Mouse (Mus musculus) hindbrain, embryonic 16.5 days (tissue): ENCODE results near the gene BC052040. TPM values are rescaled to one million over a fixed set of nuclear protein-coding genes. Genes with fewer than 3 reads are reported as not detected.

Source experiments
- ATAC-seq: fragments of 200-750 bp; cut with Nextera tagmentation; 2 replicates; pipeline ENCODE4 v1.8.0; 2017; ENCODE audit warnings: moderate TSS enrichment, moderate library complexity
- H3K27ac ChIP-seq: fragments of 300-500 bp; sonication (generic); 2 replicates; pipeline ENCODE4 v1.5.1; 2014; ENCODE audit warnings: low read depth, mild to moderate bottlenecking, control low read depth, low read length, moderate library complexity
- H3K27me3 ChIP-seq: fragments of 300-500 bp; sonication (generic); replicated peaks from 2 replicates; pipeline ENCODE4 v1.6.1; 2014; ENCODE audit warnings: low read length; ENCODE audit not compliant: control insufficient read depth, insufficient read depth
- H3K36me3 ChIP-seq: fragments of 300-500 bp; sonication (generic); 2 replicates; pipeline ENCODE4 v1.6.1; 2014; ENCODE audit warnings: mild to moderate bottlenecking, low read length, moderate library complexity, mixed read lengths; ENCODE audit not compliant: control insufficient read depth, insufficient read depth
- H3K4me1 ChIP-seq: fragments of 300-500 bp; sonication (generic); 2 replicates; pipeline ENCODE4 v1.6.1; 2014; ENCODE audit warnings: low read depth, low read length; ENCODE audit not compliant: control insufficient read depth, insufficient read depth
- H3K4me2 ChIP-seq: fragments of 300-500 bp; sonication (generic); 2 replicates; pipeline ENCODE4 v1.6.1; 2014; ENCODE audit warnings: mild to moderate bottlenecking, low read length, control low read depth, moderate library complexity
- H3K4me3 ChIP-seq: fragments of 300-500 bp; sonication (generic); 2 replicates; pipeline ENCODE4 v1.5.1; 2014; ENCODE audit warnings: mild to moderate bottlenecking, low read length, control low read depth, moderate library complexity
- H3K9ac ChIP-seq: fragments of 300-500 bp; sonication (generic); 2 replicates; pipeline ENCODE4 v1.6.1; 2014; ENCODE audit warnings: low read depth, mild to moderate bottlenecking, control low read depth, low read length, moderate library complexity
- H3K9me3 ChIP-seq: fragments of 300-500 bp; sonication (generic); 2 replicates; pipeline ENCODE4 v1.6.1; 2014; ENCODE audit warnings: mild to moderate bottlenecking, low read length, moderate library complexity; ENCODE audit not compliant: control insufficient read depth
- WGBS: fragments of 180-500 bp; shearing (Covaris S2); extraction: QIAGEN DNeasy Blood & Tissue Kit; methylation state at CpG from one replicate; pipeline ENCODE4 v1.1.7; 2014; 5-methylcytosine and 5-hydroxymethylcytosine counted together
- polyA plus RNA-seq: library from polyadenylated mRNA; unstranded; fragments of >200 nt; fragmentation: Nextera tagmentation; extraction: Ambion mirVana; gene quantifications from 2 replicates; pipeline ENCODE4 v1.2.1, GENCODE M21; 2015

The BC052040 gene
- polyA plus RNA-seq, 1 experiment from 2014 or later = 20.5 TPM

GRCm38 (mm10) chr2:115597017-115597416, 15.5 kb downstream of the BC052040 start:
- ATAC-seq = peak; percentile 79
- Histone ChIP-seq H3K4me2 (no peak overlapping the region), H3K9me3 (no peaks in the 10 kb centered on the region), H3K27ac (no peak overlapping the region), H3K27me3 (no peaks in the 10 kb centered on the region), H3K9ac (no peak overlapping the region), H3K36me3 (no peaks in the 10 kb centered on the region), H3K4me1 (peaks cover 7% of the 10 kb centered on the region), H3K4me3 (no peak overlapping the region)
- WGBS = 33% methylated on average over 10 of the region's 10 CpGs

- Histone ChIP-seq H3K4me2 (no peak overlapping the region), H3K9me3 (no peaks in the 10 kb centered on the region), H3K36me3 (no peaks in the 10 kb centered on the region), H3K27ac (no peak overlapping the region), H3K4me1 (peaks cover 2% of the 10 kb centered on the region; the same call in 1 of the 2 replicates), H3K9ac (no peak overlapping the region), H3K27me3 (no peaks in the 10 kb centered on the region), H3K4me3 (no peak overlapping the region)
- 72% methylated on average over 5 of the region's 5 CpGs for WGBS
- ATAC-seq = no peak
Observed at GRCm38 (mm10) chr2:115598266-115598665, 16.8 kb downstream of the BC052040 start.

- H3K27ac ChIP-seq = no peak overlapping the region
Observed at GRCm38 (mm10) chr2:115600724-115601123, 19.2 kb downstream of the BC052040 start.

GRCm38 (mm10) chr2:115601280-115601679, 19.8 kb downstream of the BC052040 start:
- 69% methylated on average over 1 of the region's 1 CpGs for WGBS
- ATAC-seq = no peak
- H3K27me3 ChIP-seq = no peaks in the 10 kb centered on the region
- H3K4me1 ChIP-seq = peaks cover 4% of the 10 kb centered on the region; the same call in 1 of the 2 replicates
- H3K4me3 ChIP-seq = no peak overlapping the region
- no peak overlapping the region for H3K4me2 ChIP-seq
- no peak overlapping the region for H3K9ac ChIP-seq
- H3K9me3 ChIP-seq = no peaks in the 10 kb centered on the region
- H3K36me3 ChIP-seq = no peaks in the 10 kb centered on the region
- no peak overlapping the region for H3K27ac ChIP-seq

More at GRCm38 (mm10) chr2:115600724-115601123, 19.2 kb downstream of the BC052040 start:
- no peaks in the 10 kb centered on the region for H3K9me3 ChIP-seq
- H3K4me2 ChIP-seq = no peak overlapping the region
- H3K36me3 ChIP-seq = no peaks in the 10 kb centered on the region
- WGBS = 33% methylated on average over 5 of the region's 5 CpGs
- H3K27me3 ChIP-seq = no peaks in the 10 kb centered on the region
- ATAC-seq = no peak
- no peak overlapping the region for H3K9ac ChIP-seq
- H3K4me3 ChIP-seq = no peak overlapping the region
- peaks cover 2% of the 10 kb centered on the region; the same call in 1 of the 2 replicates for H3K4me1 ChIP-seq

GRCm38 (mm10) chr2:115602116-115602515, 20.6 kb downstream of the BC052040 start:
- H3K4me2 ChIP-seq = no peak overlapping the region
- H3K27me3 ChIP-seq = no peaks in the 10 kb centered on the region
- peaks cover 2% of the 10 kb centered on the region; the same call in 1 of the 2 replicates for H3K4me1 ChIP-seq
- no peak overlapping the region for H3K27ac ChIP-seq
- no peaks in the 10 kb centered on the region for H3K9me3 ChIP-seq
- no peak for ATAC-seq
- WGBS = 48% methylated on average over 2 of the region's 2 CpGs
- no peak overlapping the region for H3K9ac ChIP-seq
- no peak overlapping the region for H3K4me3 ChIP-seq
- no peaks in the 10 kb centered on the region for H3K36me3 ChIP-seq

- Histone ChIP-seq H3K27ac (no peak overlapping the region), H3K9ac (no peak overlapping the region), H3K4me1 (peaks cover 2% of the 10 kb centered on the region; the same call in 1 of the 2 replicates), H3K4me3 (no peak overlapping the region), H3K9me3 (no peaks in the 10 kb centered on the region), H3K4me2 (no peak overlapping the region), H3K36me3 (no peaks in the 10 kb centered on the region), H3K27me3 (no peaks in the 10 kb centered on the region)
- 78% methylated on average over 6 of the region's 6 CpGs for WGBS
- no peak for ATAC-seq
Observed at GRCm38 (mm10) chr2:115604132-115604531, 22.6 kb downstream of the BC052040 start.

GRCm38 (mm10) chr2:115605829-115606336, 24.4 kb downstream of the BC052040 start:
- WGBS = 12% methylated on average over 1 of the region's 1 CpGs
- H3K4me1 ChIP-seq = peaks cover 2% of the 10 kb centered on the region; the same call in 1 of the 2 replicates
- no peak overlapping the region for H3K9ac ChIP-seq
- H3K4me2 ChIP-seq = no peak overlapping the region
- no peaks in the 10 kb centered on the region for H3K27me3 ChIP-seq
- H3K36me3 ChIP-seq = no peaks in the 10 kb centered on the region
- no peak for ATAC-seq
- no peak overlapping the region for H3K27ac ChIP-seq
- H3K9me3 ChIP-seq = no peaks in the 10 kb centered on the region
- no peak overlapping the region for H3K4me3 ChIP-seq

GRCm38 (mm10) chr2:115609020-115609419, 27.5 kb downstream of the BC052040 start:
- no peak overlapping the region for H3K4me2 ChIP-seq
- H3K9ac ChIP-seq = no peak overlapping the region
- H3K27ac ChIP-seq = no peak overlapping the region
- no peaks in the 10 kb centered on the region for H3K36me3 ChIP-seq
- no peak for ATAC-seq
- no peak overlapping the region for H3K4me3 ChIP-seq
- peaks cover 2% of the 10 kb centered on the region; the same call in 1 of the 2 replicates for H3K4me1 ChIP-seq
- WGBS = 91% methylated on average over 3 of the region's 3 CpGs
- H3K27me3 ChIP-seq = no peaks in the 10 kb centered on the region
- no peaks in the 10 kb centered on the region for H3K9me3 ChIP-seq

- H3K4me2 ChIP-seq = no peak overlapping the region
- no peaks in the 10 kb centered on the region for H3K9me3 ChIP-seq
- ATAC-seq = no peak
- no peak overlapping the region for H3K27ac ChIP-seq
- no peak overlapping the region for H3K9ac ChIP-seq
- 92% methylated on average over 2 of the region's 2 CpGs for WGBS
- H3K4me3 ChIP-seq = no peak overlapping the region
- no peaks in the 10 kb centered on the region for H3K27me3 ChIP-seq
- no peaks in the 10 kb centered on the region for H3K36me3 ChIP-seq
- H3K4me1 ChIP-seq = peaks cover 2% of the 10 kb centered on the region; the same call in 1 of the 2 replicates
Observed at GRCm38 (mm10) chr2:115610092-115610491, 28.6 kb downstream of the BC052040 start.
